Mouse (Mus musculus): ENCODE data around the gene Fez2. TPM values are rescaled to one million over a fixed set of nuclear protein-coding genes. Genes with fewer than 3 reads are reported as not detected.

Gene Fez2
- polyA plus RNA-seq, 1 experiment from 2014 or later = 28.7 TPM

- Histone ChIP-seq H3K4me2 (replicated peaks; ENCODE audit: low read depth) (no peak overlapping the region), H3K36me3 (ENCODE audit: control insufficient read depth, insufficient read depth, low read length) (no peaks in the 10 kb centered on the region; the same call in 1 of the 2 replicates), H3K4me3 (ENCODE audit: low read depth, low read length) (no peak overlapping the region), H3K9ac (ENCODE audit: low read length) (no peak overlapping the region), H3K27me3 (ENCODE audit: control insufficient read depth, insufficient read depth, low read length) (no peaks in the 10 kb centered on the region), H3K27ac (replicated peaks) (peak overlapping the region; percentile 61), H3K4me1 (replicated peaks; ENCODE audit: control insufficient read depth, insufficient read depth) (no peaks in the 10 kb centered on the region), H3K9me3 (ENCODE audit: control insufficient read depth, low read length) (no peaks in the 10 kb centered on the region)
- TF ChIP-seq CTCF (IDR thresholded peaks at IDR 0.05; ENCODE audit: low read depth) (no peak), EP300 (optimal IDR thresholded peaks at IDR 0.05) (no peak)
- 79% methylated on average over 13 of the region's 13 CpGs for WGBS
- DNase-seq (ENCODE audit: low spot score) (no peak), ATAC-seq (ENCODE audit: low FRiP score, low TSS enrichment) (no peak)
These were observed 55.8 kb downstream of the Fez2 start for GRCm38 (mm10) chr17:78361939-78362728.

GRCm38 (mm10) chr17:78358251-78358726, 59.7 kb downstream of the Fez2 start:
- Histone ChIP-seq H3K4me2 (replicated peaks; ENCODE audit: low read depth) (no peak overlapping the region), H3K27me3 (ENCODE audit: control insufficient read depth, insufficient read depth, low read length) (no peaks in the 10 kb centered on the region), H3K9me3 (ENCODE audit: control insufficient read depth, low read length) (no peaks in the 10 kb centered on the region), H3K9ac (ENCODE audit: low read length) (no peak overlapping the region), H3K36me3 (ENCODE audit: control insufficient read depth, insufficient read depth, low read length) (peaks cover 5% of the 10 kb centered on the region; the same call in 1 of the 2 replicates), H3K27ac (replicated peaks) (no peak overlapping the region), H3K4me1 (replicated peaks; ENCODE audit: control insufficient read depth, insufficient read depth) (no peaks in the 10 kb centered on the region), H3K4me3 (ENCODE audit: low read depth, low read length) (no peak overlapping the region)
- DNase-seq (ENCODE audit: low spot score) (no peak), ATAC-seq (ENCODE audit: low FRiP score, low TSS enrichment) (no peak)
- 82% methylated on average over 7 of the region's 7 CpGs for WGBS
- TF ChIP-seq CTCF (IDR thresholded peaks at IDR 0.05; ENCODE audit: low read depth) = no peak
- no peak for TF ChIP-seq EP300 (optimal IDR thresholded peaks at IDR 0.05)

- WGBS = 85% methylated on average over 4 of the region's 4 CpGs
- H3K27ac ChIP-seq (replicated peaks) = no peak overlapping the region
- ATAC-seq (ENCODE audit: low FRiP score, low TSS enrichment) (no peak), DNase-seq (ENCODE audit: low spot score) (no peak)
- H3K9me3 ChIP-seq (ENCODE audit: control insufficient read depth, low read length) = no peaks in the 10 kb centered on the region
- no peak overlapping the region for H3K4me2 ChIP-seq (replicated peaks; ENCODE audit: low read depth)
- H3K36me3 ChIP-seq (ENCODE audit: control insufficient read depth, insufficient read depth, low read length) = peaks cover 5% of the 10 kb centered on the region; the same call in 1 of the 2 replicates
- H3K27me3 ChIP-seq (ENCODE audit: control insufficient read depth, insufficient read depth, low read length) = no peaks in the 10 kb centered on the region
- TF ChIP-seq EP300 (optimal IDR thresholded peaks at IDR 0.05) (no peak), CTCF (IDR thresholded peaks at IDR 0.05; ENCODE audit: low read depth) (no peak)
- no peak overlapping the region for H3K9ac ChIP-seq (ENCODE audit: low read length)
- no peak overlapping the region for H3K4me3 ChIP-seq (ENCODE audit: low read depth, low read length)
- H3K4me1 ChIP-seq (replicated peaks; ENCODE audit: control insufficient read depth, insufficient read depth) = no peaks in the 10 kb centered on the region
These were observed 60.2 kb downstream of the Fez2 start for GRCm38 (mm10) chr17:78357753-78358152.

- no peak for DNase-seq (ENCODE audit: low spot score)
- H3K27me3 ChIP-seq (ENCODE audit: control insufficient read depth, insufficient read depth, low read length) = no peaks in the 10 kb centered on the region
- no peaks in the 10 kb centered on the region for H3K9me3 ChIP-seq (ENCODE audit: control insufficient read depth, low read length)
- 80% methylated on average over 8 of the region's 8 CpGs for WGBS
- H3K27ac ChIP-seq (replicated peaks) = no peak overlapping the region
- H3K36me3 ChIP-seq (ENCODE audit: control insufficient read depth, insufficient read depth, low read length) = peaks cover 5% of the 10 kb centered on the region; the same call in 1 of the 2 replicates
- TF ChIP-seq EP300 (optimal IDR thresholded peaks at IDR 0.05) = no peak
- TF ChIP-seq CTCF (IDR thresholded peaks at IDR 0.05; ENCODE audit: low read depth) = no peak
- H3K4me1 ChIP-seq (replicated peaks; ENCODE audit: control insufficient read depth, insufficient read depth) = no peaks in the 10 kb centered on the region
- H3K4me3 ChIP-seq (ENCODE audit: low read depth, low read length) = no peak overlapping the region
- no peak overlapping the region for H3K4me2 ChIP-seq (replicated peaks; ENCODE audit: low read depth)
- ATAC-seq (ENCODE audit: low FRiP score, low TSS enrichment) = no peak
- no peak overlapping the region for H3K9ac ChIP-seq (ENCODE audit: low read length)
These were observed 62.3 kb downstream of the Fez2 start for GRCm38 (mm10) chr17:78355611-78356010.

GRCm38 (mm10) chr17:78354871-78355270, 63.1 kb downstream of the Fez2 start:
- H3K4me2 ChIP-seq (replicated peaks; ENCODE audit: low read depth) = no peak overlapping the region
- 84% methylated on average over 12 of the region's 12 CpGs for WGBS

GRCm38 (mm10) chr17:78354411-78354810, 63.5 kb downstream of the Fez2 start:
- Histone ChIP-seq H3K27me3 (ENCODE audit: control insufficient read depth, insufficient read depth, low read length) (no peaks in the 10 kb centered on the region), H3K9me3 (ENCODE audit: control insufficient read depth, low read length) (no peaks in the 10 kb centered on the region), H3K27ac (replicated peaks) (no peak overlapping the region), H3K9ac (ENCODE audit: low read length) (no peak overlapping the region), H3K4me2 (replicated peaks; ENCODE audit: low read depth) (no peak overlapping the region), H3K36me3 (ENCODE audit: control insufficient read depth, insufficient read depth, low read length) (peaks cover 5% of the 10 kb centered on the region; the same call in 1 of the 2 replicates), H3K4me3 (ENCODE audit: low read depth, low read length) (no peak overlapping the region), H3K4me1 (replicated peaks; ENCODE audit: control insufficient read depth, insufficient read depth) (no peaks in the 10 kb centered on the region)
- TF ChIP-seq EP300 (optimal IDR thresholded peaks at IDR 0.05) = no peak
- TF ChIP-seq CTCF (IDR thresholded peaks at IDR 0.05; ENCODE audit: low read depth) = no peak
- 77% methylated on average over 2 of the region's 2 CpGs for WGBS
- ATAC-seq (ENCODE audit: low FRiP score, low TSS enrichment) (no peak), DNase-seq (ENCODE audit: low spot score) (no peak)

More at GRCm38 (mm10) chr17:78354871-78355270, 63.1 kb downstream of the Fez2 start:
- TF ChIP-seq EP300 (optimal IDR thresholded peaks at IDR 0.05) (no peak), CTCF (IDR thresholded peaks at IDR 0.05; ENCODE audit: low read depth) (no peak)
- Histone ChIP-seq H3K9me3 (ENCODE audit: control insufficient read depth, low read length) (no peaks in the 10 kb centered on the region), H3K9ac (ENCODE audit: low read length) (no peak overlapping the region), H3K36me3 (ENCODE audit: control insufficient read depth, insufficient read depth, low read length) (peaks cover 5% of the 10 kb centered on the region; the same call in 1 of the 2 replicates), H3K4me1 (replicated peaks; ENCODE audit: control insufficient read depth, insufficient read depth) (no peaks in the 10 kb centered on the region), H3K27ac (replicated peaks) (no peak overlapping the region), H3K4me3 (ENCODE audit: low read depth, low read length) (no peak overlapping the region), H3K27me3 (ENCODE audit: control insufficient read depth, insufficient read depth, low read length) (no peaks in the 10 kb centered on the region)
- no peak for ATAC-seq (ENCODE audit: low FRiP score, low TSS enrichment)
- DNase-seq (ENCODE audit: low spot score) = no peak

All from stomach, postnatal 0 days (tissue).